Mouse (Mus musculus): ENCODE results near the gene Itsn1. TPM values are rescaled to one million over a fixed set of nuclear protein-coding genes. Genes with fewer than 3 reads are reported as not detected.

The Itsn1 gene
- total and polyA plus RNA-seq, 2 experiments from 2014 or later, result 43.5 to 90.5 TPM

- H3K4me3 ChIP-seq (ENCODE audit: low read depth, low read length), result no peak overlapping the region
- DNase-seq (no peak), ATAC-seq (no peak)
- 0 out of 2 replicates have a peak, but pooled peaks cover 9% of the 10 kb centered on the region for H3K4me1 ChIP-seq (ENCODE audit: insufficient read depth)
- no peak for TF ChIP-seq CTCF (IDR thresholded peaks at IDR 0.05; ENCODE audit: low read depth)
- H3K36me3 ChIP-seq (ENCODE audit: insufficient read depth), result no peaks in the 10 kb centered on the region
- no peak overlapping the region for H3K27ac ChIP-seq (ENCODE audit: low read depth, low read length)
- H3K9me3 ChIP-seq (ENCODE audit: low read length), result no peaks in the 10 kb centered on the region
- H3K4me2 ChIP-seq (ENCODE audit: low read depth), result no peak overlapping the region
- no peaks in the 10 kb centered on the region for H3K27me3 ChIP-seq (ENCODE audit: insufficient read depth, low read length)
- H3K9ac ChIP-seq, result no peak overlapping the region
- WGBS, result 62% methylated on average over 7 of the region's 7 CpGs
Measured at GRCm38 (mm10) chr16:91762476-91762875, 33.4 kb downstream of the Itsn1 start.

- Histone ChIP-seq H3K4me3 (ENCODE audit: low read depth, low read length) (no peak overlapping the region), H3K9me3 (ENCODE audit: low read length) (no peaks in the 10 kb centered on the region), H3K27ac (ENCODE audit: low read depth, low read length) (no peak overlapping the region), H3K4me1 (ENCODE audit: insufficient read depth) (0 out of 2 replicates have a peak, but pooled peaks cover 11% of the 10 kb centered on the region), H3K36me3 (ENCODE audit: insufficient read depth) (no peaks in the 10 kb centered on the region), H3K4me2 (ENCODE audit: low read depth) (no peak overlapping the region), H3K9ac (no peak overlapping the region), H3K27me3 (ENCODE audit: insufficient read depth, low read length) (no peaks in the 10 kb centered on the region)
- ATAC-seq (no peak), DNase-seq (no peak)
- WGBS, result 62% methylated on average over 6 of the region's 6 CpGs
- no peak for TF ChIP-seq CTCF (IDR thresholded peaks at IDR 0.05; ENCODE audit: low read depth)
Measured at GRCm38 (mm10) chr16:91763975-91764374, 34.9 kb downstream of the Itsn1 start.

GRCm38 (mm10) chr16:91764414-91764813 lies 35.3 kb downstream of the Itsn1 start:
- 67% methylated on average over 6 of the region's 6 CpGs for WGBS
- Histone ChIP-seq H3K36me3 (ENCODE audit: insufficient read depth) (no peaks in the 10 kb centered on the region), H3K9me3 (ENCODE audit: low read length) (no peaks in the 10 kb centered on the region), H3K9ac (no peak overlapping the region), H3K27ac (ENCODE audit: low read depth, low read length) (no peak overlapping the region), H3K4me2 (ENCODE audit: low read depth) (no peak overlapping the region), H3K4me3 (ENCODE audit: low read depth, low read length) (no peak overlapping the region), H3K27me3 (ENCODE audit: insufficient read depth, low read length) (no peaks in the 10 kb centered on the region), H3K4me1 (ENCODE audit: insufficient read depth) (0 out of 2 replicates have a peak, but pooled peaks cover 11% of the 10 kb centered on the region)
- DNase-seq (no peak), ATAC-seq (no peak)
- no peak for TF ChIP-seq CTCF (IDR thresholded peaks at IDR 0.05; ENCODE audit: low read depth)

- Histone ChIP-seq H3K4me1 (ENCODE audit: insufficient read depth) (0 out of 2 replicates have a peak, but pooled peaks cover 11% of the 10 kb centered on the region), H3K4me3 (ENCODE audit: low read depth, low read length) (no peak overlapping the region), H3K27ac (ENCODE audit: low read depth, low read length) (no peak overlapping the region), H3K9ac (no peak overlapping the region), H3K9me3 (ENCODE audit: low read length) (no peaks in the 10 kb centered on the region), H3K27me3 (ENCODE audit: insufficient read depth, low read length) (no peaks in the 10 kb centered on the region), H3K36me3 (ENCODE audit: insufficient read depth) (no peaks in the 10 kb centered on the region), H3K4me2 (ENCODE audit: low read depth) (no peak overlapping the region)
- WGBS, result 82% methylated on average over 15 of the region's 15 CpGs
- DNase-seq, result no peak
- ATAC-seq, result no peak
- TF ChIP-seq CTCF (IDR thresholded peaks at IDR 0.05; ENCODE audit: low read depth), result no peak
Measured at GRCm38 (mm10) chr16:91765121-91765815, 36.2 kb downstream of the Itsn1 start.

GRCm38 (mm10) chr16:91765816-91766210 lies 36.7 kb downstream of the Itsn1 start:
- no peaks in the 10 kb centered on the region for H3K36me3 ChIP-seq (ENCODE audit: insufficient read depth)
- no peak for DNase-seq
- no peaks in the 10 kb centered on the region for H3K9me3 ChIP-seq (ENCODE audit: low read length)
- WGBS, result 76% methylated on average over 15 of the region's 15 CpGs
- ATAC-seq, result no peak
- H3K9ac ChIP-seq, result no peak overlapping the region
- peaks cover 11% of the 10 kb centered on the region; the same call in 1 of the 2 replicates for H3K4me1 ChIP-seq (ENCODE audit: insufficient read depth)
- no peaks in the 10 kb centered on the region for H3K27me3 ChIP-seq (ENCODE audit: insufficient read depth, low read length)
- no peak overlapping the region for H3K4me3 ChIP-seq (ENCODE audit: low read depth, low read length)
- H3K27ac ChIP-seq (ENCODE audit: low read depth, low read length), result no peak overlapping the region
- H3K4me2 ChIP-seq (ENCODE audit: low read depth), result no peak overlapping the region
- TF ChIP-seq CTCF (IDR thresholded peaks at IDR 0.05; ENCODE audit: low read depth), result no peak

- no peaks in the 10 kb centered on the region for H3K27me3 ChIP-seq (ENCODE audit: insufficient read depth, low read length)
- ATAC-seq (no peak), DNase-seq (no peak)
- H3K36me3 ChIP-seq (ENCODE audit: insufficient read depth), result no peaks in the 10 kb centered on the region
- H3K27ac ChIP-seq (ENCODE audit: low read depth, low read length), result no peak overlapping the region
- no peak overlapping the region for H3K9ac ChIP-seq
- no peak for TF ChIP-seq CTCF (IDR thresholded peaks at IDR 0.05; ENCODE audit: low read depth)
- H3K4me3 ChIP-seq (ENCODE audit: low read depth, low read length), result no peak overlapping the region
- no peak overlapping the region for H3K4me2 ChIP-seq (ENCODE audit: low read depth)
- WGBS, result 73% methylated on average over 11 of the region's 11 CpGs
- H3K9me3 ChIP-seq (ENCODE audit: low read length), result no peaks in the 10 kb centered on the region
- H3K4me1 ChIP-seq (ENCODE audit: insufficient read depth), result peaks cover 6% of the 10 kb centered on the region; the same call in 1 of the 2 replicates
Measured at GRCm38 (mm10) chr16:91767165-91767701, 38.2 kb downstream of the Itsn1 start.

GRCm38 (mm10) chr16:91768586-91768985 lies 39.5 kb downstream of the Itsn1 start:
- Histone ChIP-seq H3K4me1 (ENCODE audit: insufficient read depth) (peaks cover 6% of the 10 kb centered on the region; the same call in 1 of the 2 replicates), H3K36me3 (ENCODE audit: insufficient read depth) (no peaks in the 10 kb centered on the region), H3K4me3 (ENCODE audit: low read depth, low read length) (no peak overlapping the region), H3K9ac (no peak overlapping the region), H3K9me3 (ENCODE audit: low read length) (no peaks in the 10 kb centered on the region), H3K27me3 (ENCODE audit: insufficient read depth, low read length) (no peaks in the 10 kb centered on the region), H3K4me2 (ENCODE audit: low read depth) (no peak overlapping the region), H3K27ac (ENCODE audit: low read depth, low read length) (no peak overlapping the region)
- ATAC-seq (no peak), DNase-seq (no peak)
- TF ChIP-seq CTCF (IDR thresholded peaks at IDR 0.05; ENCODE audit: low read depth), result no peak
- WGBS, result 96% methylated on average over 6 of the region's 6 CpGs
